Mouse (Mus musculus): Measurements from ENCODE around the gene Vps11.
A peak's percentile ranks its signal among the peaks of the same experiment; 100 is the strongest.
"Not testable (repeated sequence)": the region's sequence is repeated elsewhere in the genome, so short reads cannot be mapped to it uniquely, and the experiment has no call there.

Gene Vps11

GRCm38 (mm10) chr9:44376141-44376540 lies 14.7 kb upstream of the Vps11 start:
- no peak for ATAC-seq (ENCODE audit: low TSS enrichment)

DNA sequence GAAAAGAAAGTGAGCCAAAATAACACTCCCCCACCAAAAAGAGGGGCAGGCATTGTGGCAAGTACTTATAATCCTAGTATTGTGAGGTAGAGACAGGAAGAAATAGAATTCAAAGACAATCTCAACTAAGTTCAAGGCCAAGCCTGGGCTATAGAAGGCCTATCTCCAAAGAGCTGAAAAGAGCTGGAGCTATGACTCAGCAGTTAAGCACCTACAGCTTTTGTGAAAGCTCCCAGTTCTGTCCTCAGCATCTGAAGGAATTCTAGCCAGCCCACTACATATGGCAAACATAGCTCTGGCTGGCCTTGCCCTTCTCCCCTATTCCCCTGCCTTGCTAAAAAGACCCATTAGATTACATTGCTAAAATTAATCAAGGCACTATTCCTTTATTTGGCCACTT lies 11.9 kb upstream of the Vps11 start:
- ATAC-seq (ENCODE audit: low TSS enrichment) = no peak

DNA sequence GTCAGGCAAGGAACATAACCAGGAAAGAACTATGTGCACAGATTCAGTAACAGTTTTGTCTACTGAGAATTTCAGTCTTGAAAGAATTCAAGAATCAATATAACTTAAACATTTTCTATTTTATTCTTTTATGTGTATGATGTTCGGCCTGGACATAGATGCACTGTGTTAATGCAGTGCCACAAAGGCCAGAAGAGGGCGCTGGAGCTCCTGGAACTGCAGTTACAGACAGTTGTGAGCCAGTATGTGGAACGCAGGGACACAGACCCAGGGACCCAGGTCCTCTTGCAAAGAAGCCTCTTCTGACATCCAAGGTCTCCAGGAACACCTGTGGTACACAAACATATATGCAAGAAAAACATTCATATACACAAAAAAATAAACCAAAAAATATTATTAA lies 3.0 kb upstream of the Vps11 start:
- no peak for ATAC-seq (ENCODE audit: low TSS enrichment)

- not testable (repeated sequence) for ATAC-seq (ENCODE audit: low TSS enrichment)
Measured at GRCm38 (mm10) chr9:44361931-44362330, 461 bp upstream of the Vps11 start.

DNA sequence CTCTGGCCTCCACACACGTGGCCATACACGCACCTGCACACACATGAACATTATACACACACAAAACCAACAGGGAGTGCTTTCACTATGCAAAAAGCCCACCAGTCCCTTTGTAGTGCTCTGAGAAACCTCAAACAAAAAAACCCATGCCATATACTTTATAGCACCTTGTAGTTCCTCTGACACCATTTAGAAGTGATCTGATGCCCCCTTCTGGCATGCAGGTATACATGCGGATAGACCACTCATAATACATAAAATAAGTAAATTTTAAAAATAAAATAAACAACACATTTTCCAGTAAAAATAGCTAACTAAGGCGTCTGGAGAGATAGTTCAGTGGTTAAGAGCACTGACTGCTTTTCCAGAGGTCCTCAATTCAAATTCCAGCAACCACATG lies 4.3 kb downstream of the Vps11 start:
- no peak for ATAC-seq (ENCODE audit: low TSS enrichment)

- ATAC-seq (ENCODE audit: low TSS enrichment) = no peak
Measured at GRCm38 (mm10) chr9:44353142-44353541, 8.3 kb downstream of the Vps11 start.

- no peak for ATAC-seq (ENCODE audit: low TSS enrichment)
Measured at GRCm38 (mm10) chr9:44352337-44352736, 9.1 kb downstream of the Vps11 start.

GRCm38 (mm10) chr9:44351396-44351795 lies 10.1 kb downstream of the Vps11 start:
- peak; percentile 50; the same call in 1 of the 2 replicates for ATAC-seq (ENCODE audit: low TSS enrichment)

DNA sequence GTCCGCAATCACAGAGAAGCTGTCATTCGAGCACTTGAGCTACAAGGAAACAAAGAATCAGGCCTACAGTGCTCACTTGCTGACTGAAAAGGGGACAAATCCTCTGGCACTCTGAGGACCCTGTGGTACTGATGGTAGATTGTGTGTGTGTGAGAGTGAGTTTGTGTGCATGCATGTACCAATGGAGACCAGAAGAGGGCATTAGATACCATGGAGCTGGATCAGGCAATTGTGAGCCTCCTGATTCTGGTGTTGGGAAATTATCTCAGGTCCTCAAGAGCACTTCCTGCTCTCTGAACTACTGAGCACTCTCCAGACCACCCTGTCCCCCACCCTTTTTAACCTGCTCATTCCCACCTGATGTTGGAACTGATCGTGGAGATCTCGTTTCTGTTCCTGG lies 12.9 kb downstream of the Vps11 start:
- no peak for ATAC-seq (ENCODE audit: low TSS enrichment)

DNA sequence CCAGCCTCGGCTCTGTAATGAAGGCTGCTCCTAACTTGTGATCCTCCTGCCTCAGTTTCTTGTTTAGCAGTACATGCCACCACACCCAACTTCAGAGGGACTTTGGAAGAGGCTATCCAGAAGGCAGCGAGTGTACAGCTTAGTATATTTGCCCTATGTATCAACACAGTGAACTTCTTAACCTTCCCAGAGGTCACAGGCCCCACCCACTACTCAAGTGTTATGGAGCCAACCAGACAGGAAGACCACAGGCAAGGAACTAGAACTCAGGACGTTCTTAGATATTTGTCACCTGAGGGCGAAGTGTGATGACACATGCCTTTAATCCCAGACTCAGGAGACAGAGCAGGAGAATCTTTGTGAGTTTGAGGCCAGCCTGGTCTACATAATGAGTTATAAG lies 13.8 kb downstream of the Vps11 start:
- ATAC-seq (ENCODE audit: low TSS enrichment) = no peak

- ATAC-seq (ENCODE audit: low TSS enrichment) = no peak
Measured at GRCm38 (mm10) chr9:44347166-44347565, 14.3 kb downstream of the Vps11 start.

GRCm38 (mm10) chr9:44345570-44346433 lies 15.7 kb downstream of the Vps11 start:
- ATAC-seq (ENCODE audit: low TSS enrichment) = peak; percentile 15; the same call in 1 of the 2 replicates

GRCm38 (mm10) chr9:44343781-44344421 lies 17.6 kb downstream of the Vps11 start, which contains the start of gene Hmbs:
Gene Hmbs (minus strand): TSS chr9:44344228.
- peak; percentile 92 for ATAC-seq (ENCODE audit: low TSS enrichment)

- ATAC-seq (ENCODE audit: low TSS enrichment) = no peak; the same call in none of the 2 replicates
Measured at GRCm38 (mm10) chr9:44343290-44343689, 18.2 kb downstream of the Vps11 start.

- no peak for ATAC-seq (ENCODE audit: low TSS enrichment)
Measured at GRCm38 (mm10) chr9:44342605-44343004, 18.9 kb downstream of the Vps11 start.

DNA sequence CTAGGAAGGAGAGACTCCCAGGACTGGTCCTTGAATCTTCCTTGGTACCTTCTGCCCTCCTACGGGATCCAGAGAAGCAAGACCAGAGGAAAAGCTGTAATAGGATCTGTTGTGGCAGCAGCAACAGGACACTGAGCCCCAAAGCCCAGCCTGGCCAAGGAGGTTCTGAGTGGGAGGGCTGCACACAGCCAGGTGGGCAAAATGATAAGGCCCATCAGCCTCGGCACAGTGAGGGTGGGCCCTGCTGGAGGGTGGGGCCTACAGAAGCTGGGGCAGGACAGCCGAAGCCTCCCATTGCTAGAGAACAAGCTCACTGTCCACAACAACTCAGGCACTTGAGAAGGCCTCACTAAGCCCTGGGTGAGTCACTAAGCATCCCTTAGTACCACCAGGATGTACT lies 19.3 kb downstream of the Vps11 start:
- ATAC-seq (ENCODE audit: low TSS enrichment) = no peak

GRCm38 (mm10) chr9:44341487-44341886 lies 20.0 kb downstream of the Vps11 start:
- ATAC-seq (ENCODE audit: low TSS enrichment) = no peak

- no peak for ATAC-seq (ENCODE audit: low TSS enrichment)
Measured at GRCm38 (mm10) chr9:44338574-44338973, 22.9 kb downstream of the Vps11 start.

- ATAC-seq (ENCODE audit: low TSS enrichment) = no peak
Measured at GRCm38 (mm10) chr9:44337436-44338169, 23.9 kb downstream of the Vps11 start.

- ATAC-seq (ENCODE audit: low TSS enrichment) = no peak
Measured at GRCm38 (mm10) chr9:44336964-44337363, 24.5 kb downstream of the Vps11 start.

DNA sequence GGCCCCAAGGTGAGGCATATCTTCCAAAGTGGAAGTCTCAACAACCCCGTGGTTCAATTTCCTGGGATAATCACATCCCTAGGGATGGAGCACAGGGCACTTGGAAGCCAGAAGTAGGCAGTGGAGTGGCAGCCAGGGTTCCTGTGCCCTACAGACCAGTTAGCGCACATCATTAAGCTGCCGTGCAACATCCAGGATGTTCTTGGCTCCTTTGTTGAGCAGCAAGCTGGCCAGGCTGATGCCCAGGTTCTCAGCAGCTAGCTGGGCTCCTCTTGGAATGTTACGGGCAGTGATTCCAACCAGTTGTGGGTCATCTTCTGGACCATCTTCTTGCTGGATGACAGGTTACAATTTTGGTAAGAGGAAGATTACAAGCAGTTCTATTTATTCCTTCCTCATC lies 25.0 kb downstream of the Vps11 start:
- ATAC-seq (ENCODE audit: low TSS enrichment) = not testable (repeated sequence)

GRCm38 (mm10) chr9:44336093-44336406 lies 25.4 kb downstream of the Vps11 start:
- no peak for ATAC-seq (ENCODE audit: low TSS enrichment)

Data from frontal cortex, adult (tissue).